Mouse (Mus musculus) kidney, embryonic 14.5 days (tissue): ENCODE results near the gene 1700016C15Rik. TPM values are rescaled to one million over a fixed set of nuclear protein-coding genes. Genes with fewer than 3 reads are reported as not detected.

ENCODE experiments used
- ATAC-seq: fragments of 200-750 bp; cut with Nextera tagmentation; 2 replicates; pipeline ENCODE4 v1.8.0; 2017; ENCODE audit warnings: moderate number of reproducible peaks, mild to moderate bottlenecking, moderate TSS enrichment, moderate library complexity; ENCODE audit not compliant: low FRiP score, low TSS enrichment
- H3K27ac ChIP-seq: fragments of 300-500 bp; sonication (generic); 2 replicates; pipeline ENCODE4 v1.5.1; 2014; ENCODE audit warnings: low read depth, mild to moderate bottlenecking, low read length, moderate library complexity, mixed read lengths
- H3K27me3 ChIP-seq: fragments of 300-500 bp; sonication (generic); 2 replicates; pipeline ENCODE4 v1.6.1; 2014; ENCODE audit warnings: mild to moderate bottlenecking, low read length; ENCODE audit not compliant: control insufficient read depth, insufficient read depth
- H3K36me3 ChIP-seq: fragments of 300-500 bp; sonication (generic); 2 replicates; pipeline ENCODE4 v1.6.1; 2014; ENCODE audit warnings: low read length, mixed read lengths; ENCODE audit not compliant: control insufficient read depth, insufficient read depth
- H3K4me1 ChIP-seq: fragments of 300-500 bp; sonication (generic); 2 replicates; pipeline ENCODE4 v1.6.1; 2014; ENCODE audit warnings: low read length, mixed read lengths; ENCODE audit not compliant: control insufficient read depth, insufficient read depth
- H3K4me2 ChIP-seq: fragments of 300-500 bp; sonication (generic); replicated peaks from 2 replicates; pipeline ENCODE4 v1.6.1; 2014; ENCODE audit warnings: low read depth, mild to moderate bottlenecking, low read length
- H3K4me3 ChIP-seq: fragments of 300-500 bp; sonication (generic); 2 replicates; pipeline ENCODE4 v1.5.1; 2014; ENCODE audit warnings: mild to moderate bottlenecking, low read length
- H3K9ac ChIP-seq: fragments of 300-500 bp; sonication (generic); 2 replicates; pipeline ENCODE4 v1.6.1; 2014; ENCODE audit warnings: low read depth, mild to moderate bottlenecking, low read length, moderate library complexity
- H3K9me3 ChIP-seq: fragments of 300-500 bp; sonication (generic); 2 replicates; pipeline ENCODE4 v1.6.1; 2016; ENCODE audit warnings: low read length; ENCODE audit not compliant: control insufficient read depth
- WGBS: fragments of 180-500 bp; shearing (Covaris S2); extraction: QIAGEN DNeasy Blood & Tissue Kit; methylation state at CpG from one replicate; pipeline ENCODE4 v1.1.7; 2014; 5-methylcytosine and 5-hydroxymethylcytosine counted together
- polyA plus RNA-seq: library from polyadenylated mRNA; unstranded; fragments of >200 nt; fragmentation: Nextera tagmentation; extraction: Ambion mirVana; gene quantifications from 2 replicates; pipeline ENCODE4 v1.2.1, GENCODE M21; 2014

Gene 1700016C15Rik
- polyA plus RNA-seq, 1 experiment from 2014 or later, result not detected

DNA sequence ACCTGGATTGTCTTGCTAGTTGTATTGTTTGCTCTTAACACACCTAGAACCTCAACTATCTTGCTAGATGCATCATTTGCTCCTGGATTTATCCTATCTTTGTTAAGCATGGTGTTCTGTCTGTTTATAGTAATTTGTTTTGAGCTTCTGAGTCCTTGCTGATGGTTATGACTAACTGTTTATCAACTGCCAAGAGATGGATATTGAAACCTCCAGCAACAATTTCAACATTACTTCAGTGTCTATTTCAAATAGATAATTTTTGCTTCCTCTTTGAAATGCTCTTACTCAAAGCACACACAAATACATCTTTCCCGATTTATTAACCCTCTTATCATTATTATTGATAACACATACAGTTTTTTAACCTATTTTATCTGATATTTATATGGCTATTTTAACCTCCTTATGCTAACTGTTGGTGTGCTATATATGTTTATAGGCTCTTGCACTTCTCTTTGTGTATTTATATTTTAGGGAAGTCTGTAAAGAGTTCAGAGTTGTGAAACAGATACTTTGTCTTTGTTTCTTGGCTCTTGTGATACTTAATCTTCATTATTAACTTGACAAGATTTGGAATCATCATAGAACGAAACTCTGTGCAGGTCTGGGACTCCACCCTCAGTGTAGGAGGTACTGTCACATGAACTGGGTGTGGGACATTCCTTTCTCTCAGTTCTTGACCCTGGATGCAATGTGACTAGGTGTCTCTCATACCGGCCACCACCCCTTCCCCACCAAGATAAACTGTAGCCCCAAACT is 15.8 kb upstream of the 1700016C15Rik start:
- Histone ChIP-seq H3K9ac (no peak overlapping the region), H3K36me3 (no peaks in the 10 kb centered on the region), H3K4me2 (no peak overlapping the region), H3K27ac (no peak overlapping the region), H3K9me3 (peaks cover 4% of the 10 kb centered on the region; the same call in 1 of the 2 replicates), H3K27me3 (no peaks in the 10 kb centered on the region), H3K4me1 (no peaks in the 10 kb centered on the region), H3K4me3 (no peak overlapping the region)
- WGBS, result 85% methylated on average over 3 of the region's 3 CpGs
- no peak for ATAC-seq

DNA sequence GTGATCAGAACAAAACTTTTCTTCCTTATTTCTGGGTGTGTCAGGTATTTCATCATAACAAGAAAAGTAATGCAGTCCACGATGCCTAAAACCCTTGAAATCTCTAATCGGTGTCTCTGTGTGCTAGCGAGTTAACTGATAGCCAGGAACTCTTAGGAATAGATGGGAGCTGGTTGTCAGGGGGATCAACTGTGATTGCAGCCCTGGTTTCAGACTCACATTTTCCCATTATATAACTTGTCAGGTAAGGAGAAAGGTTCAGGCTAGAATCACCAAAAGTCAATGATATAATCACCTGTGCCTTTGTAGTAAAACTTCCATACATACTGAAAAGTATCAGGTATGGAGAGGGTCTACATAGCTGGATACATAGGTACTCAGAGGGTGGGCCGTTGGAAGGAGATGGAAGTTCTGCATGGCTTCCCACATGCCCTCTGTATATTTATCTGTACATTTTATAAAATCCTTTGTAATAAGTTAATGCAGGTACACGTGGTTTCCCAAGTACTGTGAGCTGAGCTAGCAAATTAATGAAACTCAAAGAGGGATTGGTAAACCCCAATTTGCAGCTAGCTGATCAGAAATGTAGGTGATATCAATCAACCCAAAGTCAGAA is 15.1 kb upstream of the 1700016C15Rik start:
- no peak for ATAC-seq
- no peaks in the 10 kb centered on the region for H3K27me3 ChIP-seq
- H3K36me3 ChIP-seq, result no peaks in the 10 kb centered on the region
- H3K9ac ChIP-seq, result no peak overlapping the region
- no peak overlapping the region for H3K4me2 ChIP-seq
- peaks cover 4% of the 10 kb centered on the region; the same call in 1 of the 2 replicates for H3K9me3 ChIP-seq
- H3K4me1 ChIP-seq, result no peaks in the 10 kb centered on the region
- H3K4me3 ChIP-seq, result no peak overlapping the region
- 91% methylated on average over 5 of the region's 5 CpGs for WGBS
- no peak overlapping the region for H3K27ac ChIP-seq

DNA sequence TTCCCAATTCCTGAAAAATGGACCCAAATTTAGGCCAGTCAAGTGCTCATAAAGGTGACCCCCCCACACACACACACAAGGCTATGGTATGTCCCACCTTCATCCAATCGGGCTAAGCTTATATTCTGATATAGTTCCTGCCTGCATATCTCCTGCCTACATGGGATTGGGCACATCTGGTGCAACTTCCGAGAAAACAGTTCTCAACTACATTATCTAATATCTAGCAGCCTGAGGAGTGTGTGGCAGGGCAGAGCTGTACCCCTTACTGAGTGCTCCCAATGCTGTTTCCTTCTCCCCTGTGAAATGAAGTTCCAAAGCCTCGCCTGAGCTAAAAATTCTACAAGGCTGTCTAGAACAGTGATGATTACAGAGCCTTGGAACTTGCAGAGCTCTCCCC is 13.2 kb upstream of the 1700016C15Rik start:
- H3K4me2 ChIP-seq, result no peak overlapping the region
- H3K36me3 ChIP-seq, result no peaks in the 10 kb centered on the region
- H3K27me3 ChIP-seq, result no peaks in the 10 kb centered on the region
- no peak overlapping the region for H3K4me3 ChIP-seq
- 92% methylated on average over 3 of the region's 3 CpGs for WGBS
- H3K4me1 ChIP-seq, result no peaks in the 10 kb centered on the region
- H3K27ac ChIP-seq, result no peak overlapping the region
- no peak overlapping the region for H3K9ac ChIP-seq
- no peaks in the 10 kb centered on the region for H3K9me3 ChIP-seq
- ATAC-seq, result no peak

DNA sequence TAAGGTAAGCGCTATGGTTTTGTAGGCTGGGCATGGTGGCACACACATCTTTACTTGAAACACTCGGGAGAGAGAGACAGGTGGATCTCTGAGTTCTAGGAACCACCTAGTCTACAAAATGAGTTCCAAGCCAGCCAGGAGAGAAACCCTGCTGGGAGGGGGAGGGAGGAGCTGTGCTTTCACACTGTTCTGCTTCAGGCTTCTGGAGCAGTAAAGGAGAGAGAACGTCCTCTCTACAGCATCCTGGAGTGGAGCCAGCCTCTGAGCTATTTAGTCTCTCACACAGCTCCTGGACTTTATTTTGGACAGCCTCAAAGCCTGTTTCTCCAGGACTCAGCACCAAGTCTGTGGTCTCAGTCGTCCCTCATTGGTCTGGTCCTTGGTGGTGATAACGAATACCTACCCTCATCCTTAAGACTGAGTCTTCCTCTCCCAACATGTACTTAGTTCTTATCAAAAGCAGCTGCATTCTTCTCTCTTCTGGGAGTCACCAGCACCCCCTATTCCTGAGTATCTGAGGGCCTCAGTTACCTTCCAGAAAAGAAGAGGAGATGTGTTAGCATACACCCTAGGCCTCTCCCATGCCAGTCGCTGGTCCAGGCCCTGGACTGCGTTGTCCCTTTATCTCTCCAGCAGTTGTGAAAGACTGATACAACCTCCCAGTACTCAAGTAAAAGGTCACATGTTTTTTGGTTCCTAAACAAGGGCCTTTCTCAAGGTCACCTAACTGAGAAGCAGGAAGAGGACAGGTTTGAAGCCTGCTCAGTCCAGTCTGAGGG is 12.4 kb upstream of the 1700016C15Rik start:
- Histone ChIP-seq H3K9me3 (no peaks in the 10 kb centered on the region), H3K27me3 (no peaks in the 10 kb centered on the region), H3K4me2 (no peak overlapping the region), H3K4me1 (no peaks in the 10 kb centered on the region), H3K9ac (no peak overlapping the region), H3K36me3 (no peaks in the 10 kb centered on the region), H3K4me3 (no peak overlapping the region), H3K27ac (no peak overlapping the region)
- WGBS, result 78% methylated on average over 7 of the region's 7 CpGs
- no peak for ATAC-seq

DNA sequence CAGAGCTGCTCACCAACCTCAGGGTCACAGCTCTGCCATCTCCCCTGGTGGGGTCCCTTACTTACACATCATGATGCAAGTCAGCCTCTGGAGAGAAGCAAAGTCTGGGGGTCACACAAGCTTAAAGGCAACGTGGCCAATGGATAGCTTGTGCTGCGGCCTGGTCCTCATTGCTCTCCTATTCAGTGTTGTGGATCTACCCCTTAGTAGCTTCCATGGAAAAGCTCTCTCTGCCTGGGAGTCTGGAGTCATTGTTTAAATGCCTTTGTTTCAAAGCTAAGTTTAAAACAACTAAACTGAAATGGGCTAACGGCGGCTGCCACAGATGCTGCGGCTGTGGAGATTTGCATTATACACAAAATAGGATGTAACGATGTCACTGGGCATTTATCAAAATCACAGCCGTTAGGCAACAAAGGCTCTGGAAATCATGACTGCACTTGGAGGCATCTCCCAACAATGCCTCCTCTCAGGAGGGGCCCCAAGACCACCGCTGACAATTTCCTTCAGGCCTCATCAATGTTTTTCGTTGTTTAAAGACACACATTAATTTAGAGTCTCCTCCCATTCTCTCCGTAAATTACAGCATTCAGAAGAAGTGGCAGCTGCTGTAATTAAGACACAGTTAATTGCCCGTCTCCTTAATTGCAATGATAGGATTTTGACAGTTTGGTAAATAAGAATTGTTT is 11.1 kb upstream of the 1700016C15Rik start:
- H3K4me3 ChIP-seq, result no peak overlapping the region
- H3K27ac ChIP-seq, result no peak overlapping the region
- H3K27me3 ChIP-seq, result no peaks in the 10 kb centered on the region
- WGBS, result 63% methylated on average over 11 of the region's 11 CpGs
- H3K36me3 ChIP-seq, result no peaks in the 10 kb centered on the region
- H3K9ac ChIP-seq, result no peak overlapping the region
- no peaks in the 10 kb centered on the region for H3K9me3 ChIP-seq
- no peak overlapping the region for H3K4me2 ChIP-seq
- no peaks in the 10 kb centered on the region for H3K4me1 ChIP-seq
- no peak for ATAC-seq

DNA sequence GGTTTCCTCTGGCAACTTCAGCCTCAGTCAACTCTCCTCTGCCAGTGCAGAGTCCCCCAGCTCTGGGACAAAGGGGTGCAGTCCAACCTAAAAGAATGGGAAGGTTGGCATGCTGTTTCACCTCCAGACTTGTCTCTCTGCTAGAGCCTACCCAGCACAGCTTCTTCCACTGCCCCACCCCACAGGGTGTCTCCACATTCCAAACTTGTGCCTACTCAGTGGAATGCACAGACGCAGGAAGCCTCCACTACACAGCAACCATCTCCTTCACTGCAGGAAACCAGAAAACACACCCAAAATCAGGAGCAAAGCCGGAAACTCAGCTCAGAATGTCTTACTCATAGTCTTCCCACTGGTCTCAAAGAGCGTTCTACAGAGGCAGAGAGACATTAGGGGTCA is 10.6 kb upstream of the 1700016C15Rik start:
- ATAC-seq, result no peak
- 85% methylated on average over 3 of the region's 3 CpGs for WGBS
- H3K4me1 ChIP-seq, result no peaks in the 10 kb centered on the region
- H3K4me2 ChIP-seq, result no peak overlapping the region
- no peak overlapping the region for H3K9ac ChIP-seq
- no peaks in the 10 kb centered on the region for H3K9me3 ChIP-seq
- no peak overlapping the region for H3K27ac ChIP-seq
- H3K36me3 ChIP-seq, result no peaks in the 10 kb centered on the region
- no peak overlapping the region for H3K4me3 ChIP-seq
- H3K27me3 ChIP-seq, result no peaks in the 10 kb centered on the region

DNA sequence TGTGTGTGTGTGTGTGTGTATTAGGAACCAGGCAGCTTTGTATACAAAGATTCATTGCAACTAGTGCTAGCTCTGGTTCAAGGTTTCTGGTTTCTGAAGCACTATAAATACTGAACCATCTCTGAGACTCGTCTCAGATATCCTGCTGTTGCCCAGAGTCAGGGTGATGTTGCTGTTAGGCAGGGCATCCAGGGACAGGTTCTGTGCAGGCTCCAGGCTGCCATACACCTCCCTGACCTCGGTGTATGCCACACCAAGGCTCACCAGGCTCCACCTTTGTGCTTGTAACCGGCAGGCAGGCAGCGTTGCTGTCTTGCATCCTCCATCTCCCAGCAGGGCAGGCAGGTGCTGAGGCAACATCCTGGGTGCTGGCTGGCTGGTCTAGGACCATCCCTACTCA is 5.8 kb upstream of the 1700016C15Rik start:
- no peak overlapping the region for H3K4me3 ChIP-seq
- H3K9me3 ChIP-seq, result no peaks in the 10 kb centered on the region
- H3K27me3 ChIP-seq, result no peaks in the 10 kb centered on the region
- H3K4me2 ChIP-seq, result no peak overlapping the region
- no peak overlapping the region for H3K9ac ChIP-seq
- 60% methylated on average over 4 of the region's 4 CpGs for WGBS
- H3K36me3 ChIP-seq, result no peaks in the 10 kb centered on the region
- no peak overlapping the region for H3K27ac ChIP-seq
- H3K4me1 ChIP-seq, result no peaks in the 10 kb centered on the region
- no peak for ATAC-seq

DNA sequence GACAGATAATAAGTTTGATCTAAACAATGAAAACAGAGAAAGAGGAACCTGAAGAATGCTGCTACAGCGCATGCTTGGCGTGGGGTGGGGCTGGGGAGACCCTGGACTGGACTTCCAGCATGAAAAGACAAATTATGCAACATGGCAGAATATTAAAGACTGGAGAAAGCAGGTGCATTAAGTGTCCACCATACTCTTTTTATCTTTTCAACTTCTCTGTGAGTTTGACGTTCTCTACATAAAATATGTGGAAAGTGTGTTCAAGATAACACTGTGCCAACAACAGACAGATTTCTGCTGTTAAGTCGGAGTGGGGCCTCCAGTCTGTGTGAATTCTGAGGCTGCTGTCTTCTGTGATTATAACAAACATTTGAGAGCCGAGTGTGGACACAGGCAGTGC is 2.7 kb upstream of the 1700016C15Rik start:
- no peak overlapping the region for H3K27ac ChIP-seq
- WGBS, result 66% methylated on average over 5 of the region's 5 CpGs

More for the DNA sequence above, 2.7 kb upstream of the 1700016C15Rik start:
- Histone ChIP-seq H3K9me3 (peaks cover 6% of the 10 kb centered on the region; the same call in 1 of the 2 replicates), H3K27me3 (no peaks in the 10 kb centered on the region), H3K36me3 (no peaks in the 10 kb centered on the region), H3K4me3 (no peak overlapping the region), H3K4me1 (no peaks in the 10 kb centered on the region), H3K4me2 (no peak overlapping the region), H3K9ac (no peak overlapping the region)
- no peak for ATAC-seq
